Mouse (Mus musculus) left cerebral cortex, postnatal 25 days (tissue): ENCODE data around the gene Fam229a. TPM values are rescaled to one million over a fixed set of nuclear protein-coding genes. Genes with fewer than 3 reads are reported as not detected.

Source experiments
- DNase-seq, 2 experiments: peaks; one replicate each; pipeline ENCODE4 v3.0.0; 2022; ENCODE audit warnings: low spot score in 2 of 2, mixed read lengths in 1 of 2
- intact Hi-C: fragments of 180-260 bp; cut with DNase I; formaldehyde crosslinking; loops from one replicate; pipeline ENCODE4 v1.15.1; 2025
- total RNA-seq, 2 experiments: library from RNA; stranded (reverse); gene quantifications; 2 replicates each; pipeline ENCODE4 v1.2.3; 2021

Fam229a gene
- total RNA-seq, 2 experiments from 2014 or later = not detected

DNA sequence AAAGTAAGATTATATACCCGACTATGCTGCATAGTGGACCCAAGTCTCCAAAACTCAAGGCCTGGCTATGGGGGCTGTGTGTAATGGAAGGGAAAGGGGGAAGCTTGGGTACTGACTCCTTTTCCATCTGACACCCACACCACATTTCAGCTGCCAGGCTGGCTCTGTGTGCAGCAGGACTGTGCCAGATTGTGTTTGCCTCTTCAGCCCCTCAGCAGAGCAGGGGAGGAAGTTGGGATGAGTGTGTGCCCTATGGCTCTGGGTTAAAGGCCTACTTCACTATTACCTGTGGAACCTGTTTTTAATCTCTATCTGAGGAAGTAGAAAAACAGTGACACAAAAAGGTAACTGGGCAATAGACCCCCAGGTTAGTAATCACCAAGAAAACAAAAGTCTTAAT is 9.9 kb upstream of the Fam229a start:
- intact Hi-C loops = no loop called here
- peak in 1 of 2 experiments; percentile 33 for DNase-seq

DNA sequence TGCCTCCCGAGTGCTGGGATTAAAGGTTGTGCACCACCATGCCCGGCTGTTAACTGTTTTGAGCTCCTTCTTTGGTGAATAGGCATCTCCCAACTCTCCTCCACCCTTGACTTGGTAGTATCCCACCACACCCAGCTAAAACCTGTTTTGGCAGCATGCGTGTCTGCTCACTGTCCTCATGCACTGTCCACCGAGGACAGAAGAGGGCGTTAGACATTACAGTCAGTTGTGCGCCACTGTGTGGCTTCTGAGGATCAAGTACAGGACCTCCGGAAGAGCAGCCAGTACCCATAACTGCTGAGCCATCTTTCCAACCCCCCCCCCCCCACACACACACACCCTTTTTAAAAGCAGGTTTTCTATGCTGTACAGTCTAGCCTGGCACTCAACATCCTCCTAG is 3.7 kb downstream of the Fam229a start:
- DNase-seq = no peak

DNA sequence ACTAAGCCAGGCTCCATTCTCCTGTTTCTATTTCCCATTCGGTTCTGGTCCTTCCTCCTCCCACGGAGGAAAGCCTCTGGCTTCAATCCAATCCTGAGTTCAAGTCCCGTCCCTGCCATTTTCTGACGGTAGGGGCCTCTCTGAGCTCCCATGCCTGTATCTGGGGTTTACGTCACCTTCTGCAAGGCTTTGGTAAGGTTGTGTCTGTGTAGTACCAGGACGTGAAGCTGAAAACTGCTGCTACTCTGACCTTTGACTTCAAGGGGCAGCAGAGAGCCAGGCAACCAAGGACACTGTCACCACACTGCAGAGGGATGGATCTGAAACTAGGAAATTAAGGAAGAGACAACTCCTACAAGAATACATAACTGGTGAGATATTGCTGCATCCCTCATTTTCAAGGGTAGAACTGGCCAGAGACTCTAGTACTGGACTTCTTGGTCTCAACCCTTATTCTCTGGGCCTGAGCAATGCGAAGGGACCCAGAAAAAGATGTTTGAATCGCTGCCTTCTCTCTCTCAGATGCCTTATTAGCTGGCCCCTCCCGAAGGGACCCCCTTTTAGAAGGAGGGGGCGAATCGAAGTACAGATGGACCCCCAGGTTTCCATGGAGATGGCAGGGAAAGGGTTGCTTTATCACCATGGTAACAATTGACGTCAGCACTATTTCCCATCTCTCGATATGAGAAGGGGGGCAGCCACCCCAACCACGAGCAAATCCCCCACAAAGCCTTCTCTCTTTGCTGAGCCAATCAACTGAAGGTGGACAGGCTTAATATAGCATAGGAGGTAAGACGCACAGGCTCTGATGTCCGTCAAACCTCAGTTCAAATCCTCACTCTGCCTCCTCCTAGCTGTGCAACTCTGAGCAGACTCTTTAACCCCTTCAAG is 4.9 kb downstream of the Fam229a start:
- peak; percentile 70 to 80 for DNase-seq
- intact Hi-C loops = loop anchor here (1.0 kb wide), 1 partner anchor 18 kb away; no protein-coding TSS in a partner anchor

More for the DNA sequence above, 3.7 kb downstream of the Fam229a start:
- intact Hi-C loops = loop anchor here (1.0 kb wide), 1 partner anchor 20 kb away; no protein-coding TSS in a partner anchor

DNA sequence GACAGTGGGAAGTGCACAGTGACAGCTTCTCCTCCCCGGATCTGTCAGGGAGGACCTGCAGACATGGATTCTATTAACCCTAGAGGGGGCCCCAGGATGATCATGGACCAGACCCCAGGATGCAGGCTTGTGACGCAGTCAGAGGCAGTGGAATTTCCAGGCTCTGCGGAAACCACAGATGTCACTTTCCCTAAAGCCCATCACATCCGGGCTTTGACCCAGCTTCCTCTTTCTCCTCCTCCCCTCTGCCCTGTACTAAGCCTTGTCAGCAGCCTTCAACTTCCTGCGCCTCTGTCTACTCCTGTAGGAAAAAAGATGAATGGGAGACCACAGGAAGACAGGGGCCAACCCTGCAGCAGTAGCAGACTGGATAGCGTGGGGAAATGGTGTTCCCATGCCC is 5.6 kb downstream of the Fam229a start:
- intact Hi-C loops = no loop called here
- DNase-seq = no peak

DNA sequence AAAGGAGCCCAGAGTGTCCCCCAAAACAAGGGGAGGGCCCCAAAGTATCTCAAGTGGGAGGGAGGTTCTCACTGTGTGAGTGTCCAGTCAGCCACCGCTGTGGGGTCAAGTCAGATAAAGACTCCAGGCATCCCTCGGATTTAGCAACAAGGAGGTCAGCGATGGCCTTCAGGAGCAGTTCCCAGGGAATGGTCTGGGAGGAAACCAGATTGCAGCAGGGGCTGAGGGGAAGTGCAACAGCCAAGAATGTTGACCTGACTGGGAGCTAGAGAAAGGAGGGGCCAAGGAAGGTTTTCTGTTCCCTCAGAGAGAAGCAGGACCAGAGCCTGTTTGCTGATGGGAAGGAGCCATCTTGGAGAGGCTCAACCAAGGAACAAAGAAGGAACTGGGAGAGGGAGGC is 8.0 kb downstream of the Fam229a start:
- intact Hi-C loops = no loop called here
- no peak for DNase-seq

DNA sequence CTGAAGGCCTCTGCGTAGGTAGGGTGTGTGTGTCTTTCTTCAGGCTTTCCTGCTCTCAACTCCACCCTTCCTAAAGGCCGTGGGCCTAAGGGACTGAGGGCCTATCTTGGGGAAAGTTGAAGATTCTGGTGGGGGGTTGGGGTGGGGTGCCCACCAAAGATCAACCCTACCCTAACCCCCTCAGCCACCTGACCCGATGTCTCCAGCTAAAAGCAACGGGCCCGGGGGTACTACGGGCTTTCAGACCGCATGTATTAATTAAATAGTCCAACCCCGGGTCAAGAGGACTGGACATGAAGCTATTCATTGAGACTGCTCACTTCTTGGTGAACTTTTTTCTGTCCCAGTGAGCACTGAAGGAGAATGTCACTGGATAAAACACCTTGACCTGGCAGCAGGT is 9.0 kb downstream of the Fam229a start:
- intact Hi-C loops = loop anchor here (5.0 kb wide), 1 partner anchor 107 kb away; no protein-coding TSS in a partner anchor

DNA sequence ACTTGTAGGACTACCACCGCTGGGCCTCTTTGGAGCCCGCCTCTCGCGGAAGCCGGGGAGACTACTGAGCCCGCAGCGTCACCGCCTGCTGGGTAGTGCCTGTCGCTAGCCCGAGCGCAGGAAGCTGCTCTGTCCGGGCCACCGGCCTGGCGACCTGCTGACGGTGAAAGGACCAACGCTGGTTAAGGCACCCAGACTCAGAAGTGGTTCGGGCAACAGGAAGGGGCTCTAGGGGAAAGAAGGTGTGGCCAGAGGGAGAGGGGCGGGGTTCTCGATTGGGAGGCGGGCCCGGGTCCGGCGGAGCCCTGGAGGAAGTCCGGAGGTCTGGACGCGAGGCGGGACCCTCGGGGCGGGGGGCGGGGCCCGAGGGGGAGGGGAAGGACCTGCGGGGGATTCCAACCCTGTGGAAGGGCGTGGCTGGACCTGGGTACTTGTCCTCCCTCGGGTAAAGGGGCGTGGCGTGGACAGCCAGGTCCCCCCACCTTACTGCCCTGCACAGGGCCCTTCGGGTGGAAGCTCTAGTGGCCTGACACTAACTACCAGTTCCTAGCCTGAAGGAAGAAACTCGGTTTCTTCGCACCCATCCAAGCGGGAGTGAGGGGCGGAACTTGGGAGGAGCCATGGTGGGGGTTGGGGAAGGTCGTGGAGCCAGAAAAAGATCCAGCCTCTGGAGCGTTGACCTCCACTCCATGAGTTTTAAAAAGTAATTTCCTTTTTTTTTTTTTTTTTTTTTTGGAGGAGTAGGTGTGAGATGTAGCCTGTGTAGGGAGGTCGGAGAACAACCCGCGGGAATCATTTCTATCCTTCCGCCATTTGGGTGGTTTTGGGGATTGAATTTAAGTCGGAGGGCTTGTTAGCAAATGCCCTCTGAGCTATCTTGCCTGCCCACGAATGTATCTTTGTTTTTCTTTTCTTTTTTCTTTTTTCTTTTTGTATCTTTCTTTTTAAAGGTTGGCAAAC is 9.9 kb downstream of the Fam229a start:
- intact Hi-C loops = loop anchor here (5.0 kb wide), 1 partner anchor 106 kb away; no protein-coding TSS in a partner anchor

More for the DNA sequence above, 9.0 kb downstream of the Fam229a start:
- DNase-seq = no peak

DNA sequence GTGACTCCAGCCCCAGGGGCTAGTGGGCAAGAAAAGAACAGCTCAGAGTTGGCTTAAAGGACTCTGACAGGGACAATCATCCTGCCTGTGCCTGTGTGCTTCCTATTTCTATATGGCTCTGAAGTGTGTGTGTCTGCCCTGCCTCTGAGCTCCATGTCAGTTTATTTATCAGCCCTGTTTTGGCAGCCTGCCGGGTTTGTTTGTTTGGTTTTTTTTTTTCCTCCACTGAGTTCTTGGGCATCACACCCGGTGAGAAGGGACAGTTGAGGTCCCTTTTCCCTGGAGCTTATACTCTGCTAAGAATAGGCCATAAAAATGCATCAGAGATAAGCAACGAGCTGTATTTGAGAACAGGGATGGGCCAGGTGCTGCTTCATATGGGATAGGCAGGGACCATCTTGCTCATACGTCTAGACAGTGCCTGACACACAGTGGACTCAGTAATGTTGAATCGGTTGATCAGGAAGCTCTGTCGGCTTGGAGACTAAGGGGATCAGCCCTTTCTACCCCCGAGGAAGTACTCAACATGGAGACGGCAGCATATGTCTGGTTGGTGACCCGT is 11.4 kb downstream of the Fam229a start:
- no peak for DNase-seq
- intact Hi-C loops = loop anchor here (5.0 kb wide), 1 partner anchor 105 kb away; no protein-coding TSS in a partner anchor

More for the DNA sequence above, 9.9 kb downstream of the Fam229a start:
- peak; percentile 61 to 70 for DNase-seq

DNA sequence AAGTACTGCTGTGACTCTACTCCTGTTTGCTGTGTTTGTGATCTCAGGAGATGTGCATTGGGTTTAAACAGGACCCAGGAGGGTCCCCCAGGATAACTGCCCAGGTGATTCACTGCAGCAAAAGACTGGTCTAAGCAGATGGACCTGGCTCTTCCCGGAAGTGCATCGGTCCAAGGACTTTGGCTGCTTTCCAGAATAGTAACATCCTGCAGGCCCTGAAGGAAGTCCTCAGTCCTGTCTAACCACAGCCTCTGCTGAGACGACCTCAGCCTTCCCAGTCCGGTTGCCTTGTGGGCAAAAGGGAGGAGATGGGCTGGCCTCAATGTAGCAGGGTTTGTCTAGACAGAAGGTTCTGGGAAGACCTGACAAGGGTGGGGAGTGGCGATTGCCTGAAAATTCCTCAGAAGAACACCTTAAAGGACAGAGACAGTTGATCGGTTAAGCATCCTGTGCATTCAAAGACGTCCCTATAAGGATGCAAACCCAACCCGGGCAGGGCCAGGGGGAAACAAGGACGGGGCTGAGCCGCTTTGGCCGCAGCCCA is 12.0 kb downstream of the Fam229a start:
- intact Hi-C loops = loop anchor here (5.0 kb wide), 1 partner anchor 104 kb away; no protein-coding TSS in a partner anchor
- DNase-seq = no peak

DNA sequence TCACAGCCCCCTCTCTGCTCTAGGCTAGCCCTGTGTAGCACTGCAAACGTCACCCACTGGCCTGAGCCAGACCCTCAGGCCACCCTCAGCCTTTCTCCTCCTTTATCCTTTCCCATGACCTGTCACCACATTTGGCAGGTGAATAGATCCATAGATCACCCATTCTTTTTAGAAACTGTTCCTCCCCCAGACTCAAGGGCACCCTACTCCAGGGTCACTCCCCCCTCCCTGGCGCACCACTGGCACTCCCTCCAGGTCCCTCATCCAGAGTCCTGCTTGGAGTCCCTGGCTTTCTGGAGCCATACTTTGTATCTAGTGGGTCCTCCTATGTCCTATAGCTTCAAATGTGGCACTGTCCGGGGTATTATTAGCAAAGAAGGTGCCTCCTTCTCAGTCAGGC is 14.5 kb downstream of the Fam229a start:
- intact Hi-C loops = no loop called here
- DNase-seq = no peak

DNA sequence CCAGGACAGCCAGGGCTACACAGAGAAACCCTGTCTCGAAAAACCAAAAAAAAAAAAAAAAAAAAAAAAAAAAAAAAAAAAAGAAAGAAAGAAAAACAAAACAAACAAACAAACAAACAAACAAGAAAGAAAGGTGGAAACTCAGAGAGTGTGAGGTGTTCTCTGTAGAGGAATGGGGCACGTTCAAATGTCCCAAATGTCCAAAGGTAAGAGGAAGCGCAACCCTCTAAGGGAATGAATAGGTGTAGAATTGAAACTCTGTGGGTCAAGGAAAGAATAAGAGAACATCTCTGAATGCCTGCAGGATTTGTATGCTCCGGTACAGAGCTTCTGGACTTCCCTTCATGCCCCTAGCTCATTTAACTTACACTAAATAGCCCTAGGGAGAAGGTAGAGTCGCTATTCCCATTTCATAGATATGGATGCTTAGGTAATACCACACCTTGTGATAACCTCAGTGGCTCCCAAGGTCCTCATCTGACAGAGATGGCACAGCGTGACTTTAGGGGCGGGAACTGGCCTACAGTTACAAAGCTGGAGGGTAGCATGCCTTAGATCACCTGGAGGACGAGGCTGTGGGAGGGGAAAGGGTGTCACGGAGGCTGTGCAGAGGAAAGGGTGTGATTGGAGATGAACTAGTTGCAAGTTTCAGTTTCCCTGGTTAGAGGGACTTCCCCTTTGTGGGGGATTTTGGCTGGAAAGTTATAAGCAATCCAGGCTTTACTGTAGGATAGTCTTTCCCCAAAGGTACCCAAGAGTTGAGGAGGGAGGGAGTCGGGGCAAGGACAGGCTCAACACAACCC is 16.6 kb downstream of the Fam229a start:
- intact Hi-C loops = no loop called here
- no peak for DNase-seq

DNA sequence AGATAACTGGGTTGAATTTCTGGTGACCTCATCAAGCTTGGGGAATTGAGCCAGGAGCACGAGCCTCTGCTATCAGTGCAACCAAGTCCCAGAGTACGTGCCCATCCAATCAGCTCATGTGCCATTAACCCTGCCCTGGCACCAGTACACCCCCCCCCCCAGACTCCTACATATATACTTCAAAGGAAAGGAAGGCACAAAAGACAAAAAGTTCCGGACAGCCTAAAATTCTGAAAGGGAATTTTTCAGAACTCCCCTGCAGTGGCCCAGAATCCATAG is 17.2 kb downstream of the Fam229a start:
- intact Hi-C loops = no loop called here
- DNase-seq = no peak

DNA sequence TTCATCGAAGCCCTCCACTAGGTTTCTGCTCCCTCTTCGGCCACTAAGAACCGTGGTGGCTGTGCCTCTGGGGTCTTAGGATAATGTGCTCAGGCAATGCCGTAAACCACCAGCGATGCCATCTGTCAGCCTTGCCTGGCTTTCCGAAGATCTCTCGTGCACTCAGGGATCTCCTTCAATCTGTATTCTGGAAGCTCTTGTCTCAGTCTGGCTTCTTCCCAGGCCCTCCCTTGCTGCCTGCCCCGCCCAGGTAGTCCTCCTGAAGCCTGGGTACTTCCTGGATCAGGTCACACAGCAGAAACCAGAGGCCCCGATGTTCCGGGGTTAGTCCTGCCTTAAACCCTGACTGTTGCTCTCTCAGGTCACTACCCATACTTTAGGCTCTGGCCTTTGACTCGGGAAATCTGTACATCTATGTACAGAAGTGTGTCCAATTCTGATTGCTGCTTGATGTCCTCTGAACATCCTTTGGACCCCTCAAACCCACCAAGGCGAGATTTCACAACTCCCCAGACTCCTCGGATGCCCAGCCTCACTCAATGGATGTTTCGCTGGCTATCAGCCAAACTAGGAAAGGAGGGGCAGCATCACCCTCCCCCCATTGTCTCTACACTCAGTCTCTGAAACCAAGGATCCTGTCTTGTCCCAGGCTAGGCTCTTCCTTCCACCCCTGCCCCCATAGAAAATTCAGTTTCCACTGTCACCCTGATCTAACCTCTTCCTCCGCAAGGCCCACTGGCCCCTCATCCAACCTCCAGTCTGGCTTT is 18.0 kb downstream of the Fam229a start:
- intact Hi-C loops = no loop called here
- DNase-seq = no peak

DNA sequence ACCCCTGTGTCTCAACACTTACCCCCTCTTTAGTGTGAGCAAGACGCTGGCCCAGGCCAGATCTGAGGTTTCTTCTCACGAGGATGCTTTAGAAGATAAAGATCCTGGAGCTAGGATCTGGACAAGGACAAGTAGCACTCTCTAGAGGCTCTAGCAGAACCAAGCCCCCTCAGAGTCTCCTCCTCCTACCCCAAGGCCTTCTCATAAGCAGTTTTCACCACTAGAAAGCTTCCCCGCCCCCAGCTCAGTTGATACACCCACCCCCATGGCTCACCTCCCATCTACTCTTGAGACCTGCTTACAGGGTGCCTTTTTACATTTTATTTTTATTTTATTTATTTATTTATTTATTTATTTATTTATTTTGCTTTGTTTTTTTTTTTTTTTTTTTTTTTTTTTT is 18.7 kb downstream of the Fam229a start:
- intact Hi-C loops = no loop called here
- no peak for DNase-seq

DNA sequence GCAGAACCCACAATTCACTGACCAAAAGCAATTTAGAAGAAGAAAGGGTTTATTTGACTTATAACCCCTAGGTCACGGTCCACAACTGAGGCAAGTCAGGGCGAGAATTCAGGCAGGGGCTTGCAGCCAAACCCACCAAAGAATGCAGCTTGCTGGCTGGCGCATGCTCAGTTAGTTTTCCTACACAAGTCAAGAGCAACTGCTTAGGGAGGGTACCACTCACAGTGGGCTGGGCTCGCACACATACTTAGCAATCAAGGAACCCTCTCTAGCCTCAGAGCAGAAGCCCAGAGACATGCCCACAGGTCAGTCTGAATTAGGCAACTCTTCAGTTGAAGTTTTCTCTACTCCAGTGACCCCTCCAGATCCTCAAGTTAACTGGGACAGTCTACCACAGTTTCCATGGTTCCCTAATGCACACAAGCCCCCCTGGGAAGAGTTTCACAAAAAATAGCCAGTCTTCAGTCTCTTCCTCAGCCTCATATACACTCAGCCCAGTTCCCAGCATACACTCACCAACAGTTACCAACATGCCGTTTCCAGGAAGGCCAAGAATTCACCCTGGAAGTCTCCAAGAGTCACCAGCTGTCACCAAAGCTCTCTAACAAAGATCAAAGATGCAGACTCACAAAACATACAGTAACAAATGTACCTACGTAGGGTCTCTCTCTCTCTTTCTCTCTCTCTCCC is 19.9 kb downstream of the Fam229a start:
- DNase-seq = no peak
- intact Hi-C loops = no loop called here

DNA sequence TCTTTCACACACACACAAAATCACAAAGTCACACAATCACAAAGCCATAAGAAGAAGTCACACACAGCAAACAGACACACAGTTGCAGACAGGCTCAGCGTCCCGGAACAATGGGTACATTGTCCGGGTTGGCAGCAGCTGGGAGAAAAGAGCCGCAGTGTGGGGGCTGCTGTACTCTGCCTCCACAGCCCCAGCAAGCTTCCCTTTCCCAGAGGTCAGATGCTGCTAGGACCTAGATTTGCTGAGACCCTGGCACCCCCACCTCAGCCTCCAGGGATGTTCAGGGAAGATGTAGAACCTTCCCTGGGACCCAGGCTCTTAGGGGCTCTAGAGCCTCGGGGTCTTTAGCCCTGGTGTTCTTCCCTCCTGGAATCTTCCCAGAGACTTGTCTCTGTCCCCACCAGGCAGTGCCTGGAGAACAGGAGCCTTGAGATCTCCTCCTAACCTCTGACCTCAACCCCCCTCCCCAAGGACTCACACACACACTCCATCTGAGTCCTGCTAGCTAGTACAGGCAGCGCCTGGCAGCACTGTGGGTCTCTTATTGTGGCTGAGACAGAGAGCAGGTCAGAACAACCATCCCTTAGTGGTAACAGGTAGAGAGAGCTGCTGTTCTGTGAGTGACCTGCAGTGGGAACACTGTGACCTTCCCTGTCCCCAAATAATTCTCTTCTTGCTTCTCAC is 20.6 kb downstream of the Fam229a start:
- intact Hi-C loops = no loop called here
- DNase-seq = no peak
